34 mouse cellular contexts compared by ENCODE assay signal in genomic region chr6:82747085-82747484, GRCm38 (mm10). TPM values are rescaled to one million over a fixed set of nuclear protein-coding genes. Genes with fewer than 3 reads are reported as not detected.
A peak's percentile ranks its signal among the peaks of the same experiment; 100 is the strongest.
DNase-seq lines count a peak whose midpoint lies in the region; ATAC-seq and TF ChIP-seq lines count a peak whose summit lies in the region.
"Had no signal": no experiment of that assay in that cellular context is flagged by ENCODE, and none has a peak within 500 bp of the region (broad histone marks: within the 10 kb centered on the region; RNA-seq: fewer than 3 reads in every experiment).

No protein-coding gene starts in this region.

- no peak for TF ChIP-seq POLR2A in bone marrow macrophage, adult 2 months (IDR thresholded peaks at IDR 0.05; ENCODE audit: borderline replicate concordance, low read depth, low read length)

- no peak overlapping the region for H3K4me3 ChIP-seq in heart, embryonic 13.5 days
- H3K4me3 ChIP-seq in bone marrow macrophage, adult 2 months (ENCODE audit: insufficient read depth, low read length) = no peak overlapping the region
- no peak overlapping the region for H3K4me3 ChIP-seq in intestine, postnatal 0 days (ENCODE audit: low read depth, low read length)
- H3K4me3 ChIP-seq: forebrain, embryonic 13.5 days; hindbrain, embryonic 10.5 days; kidney, embryonic 15.5 days; limb, embryonic 10.5 days; limb, embryonic 15.5 days; liver, embryonic 13.5 days; neural tube, embryonic 15.5 days had no signal

- peaks cover 67% of the 10 kb centered on the region for H3K36me3 ChIP-seq in heart, embryonic 13.5 days
- H3K36me3 ChIP-seq in intestine, postnatal 0 days (ENCODE audit: control insufficient read depth, insufficient read depth) = 0 out of 2 replicates have a peak, but pooled peaks cover 4% of the 10 kb centered on the region
- H3K36me3 ChIP-seq: neural tube, embryonic 15.5 days had no signal

- H3K9me3 ChIP-seq in heart, embryonic 13.5 days = no peaks in the 10 kb centered on the region
- no peaks in the 10 kb centered on the region for H3K9me3 ChIP-seq in intestine, postnatal 0 days (ENCODE audit: control insufficient read depth)
- H3K9me3 ChIP-seq: forebrain, embryonic 13.5 days; G1E; hindbrain, embryonic 10.5 days; kidney, embryonic 15.5 days; limb, embryonic 10.5 days; limb, embryonic 15.5 days; liver, embryonic 13.5 days; neural tube, embryonic 15.5 days had no signal

- TF ChIP-seq CTCF in bone marrow macrophage, adult 2 months (IDR thresholded peaks at IDR 0.05; ENCODE audit: low read depth, low read length) = no peak
- TF ChIP-seq CTCF in intestine, postnatal 0 days (IDR thresholded peaks at IDR 0.05; ENCODE audit: low read depth) = no peak

- no peak overlapping the region for H3K4me2 ChIP-seq in heart, embryonic 13.5 days
- H3K4me2 ChIP-seq in intestine, postnatal 0 days (replicated peaks; ENCODE audit: low read depth) = no peak overlapping the region
- H3K4me2 ChIP-seq: forebrain, embryonic 13.5 days; kidney, embryonic 15.5 days; limb, embryonic 15.5 days; liver, embryonic 13.5 days; neural tube, embryonic 15.5 days had no signal

- H3K27me3 ChIP-seq in heart, embryonic 13.5 days (replicated peaks) = no peaks in the 10 kb centered on the region
- H3K27me3 ChIP-seq in intestine, postnatal 0 days (replicated peaks; ENCODE audit: control insufficient read depth, insufficient read depth, low read length) = 0 out of 2 replicates have a peak, but pooled peaks cover 5% of the 10 kb centered on the region
- H3K27me3 ChIP-seq: forebrain, embryonic 13.5 days; kidney, embryonic 15.5 days; limb, embryonic 15.5 days; liver, embryonic 13.5 days; neural tube, embryonic 15.5 days; Patski had no signal

- ATAC-seq in heart, embryonic 13.5 days (ENCODE audit: extremely low read depth, insufficient number of reproducible peaks, low FRiP score, low TSS enrichment) = no peak
- ATAC-seq in intestine, postnatal 0 days = peak; percentile 87
- ATAC-seq in erythroblast, adult 5-6 weeks (replicated peaks; ENCODE audit: low FRiP score, poor library complexity, severe bottlenecking) = no peak
- ATAC-seq: forebrain, embryonic 13.5 days; hindbrain, embryonic 16.5 days; lung, postnatal 0 days; Patski had no signal

- WGBS in heart, embryonic 13.5 days = 54% methylated on average over 5 of the region's 5 CpGs
- WGBS in intestine, postnatal 0 days = 23% methylated on average over 5 of the region's 5 CpGs

- peaks cover 33% of the 10 kb centered on the region for H3K4me1 ChIP-seq in heart, embryonic 13.5 days
- H3K4me1 ChIP-seq in bone marrow macrophage, adult 2 months (ENCODE audit: control insufficient read depth, insufficient read depth, low read length) = peaks cover 16% of the 10 kb centered on the region
- no peaks in the 10 kb centered on the region for H3K4me1 ChIP-seq in intestine, postnatal 0 days (replicated peaks; ENCODE audit: control insufficient read depth, insufficient read depth, low read length)
- H3K4me1 ChIP-seq: forebrain, embryonic 13.5 days; hindbrain, embryonic 10.5 days; kidney, embryonic 15.5 days; limb, embryonic 10.5 days; limb, embryonic 15.5 days; neural tube, embryonic 15.5 days had no signal

- peak overlapping the region; percentile 33; the same call in 1 of the 2 replicates for H3K9ac ChIP-seq in heart, embryonic 13.5 days
- H3K9ac ChIP-seq in intestine, postnatal 0 days (ENCODE audit: low read depth, low read length) = no peak overlapping the region
- H3K9ac ChIP-seq: forebrain, embryonic 13.5 days; kidney, embryonic 15.5 days; limb, embryonic 15.5 days; liver, embryonic 13.5 days; neural tube, embryonic 15.5 days had no signal

- DNase-seq in heart, adult 8-10 months (ENCODE audit: low spot score) = no peak
- peak; percentile 83 for DNase-seq in 416B (ENCODE audit: low read depth)
- DNase-seq in right cerebral cortex, postnatal 36 days (ENCODE audit: low spot score in 2 of 2) = no peak
- DNase-seq in urinary bladder, postnatal 4 days (ENCODE audit: low spot score in 2 of 2) = no peak
- DNase-seq: adrenal gland, postnatal 14 days; B cell, adult 2 months; cerebellum, adult 11-12 months; gastrocnemius, postnatal 14 days; heart, adult 18-20 months; kidney, adult 18-20 months; kidney, postnatal 25 days; liver, embryonic 13.5 days; lung, adult 18-20 months; lung, postnatal 4 days; midbrain, embryonic 14.5 days; retina, postnatal 1 day; right cerebral cortex, postnatal 14 days; thymus, adult 2 months; thymus, postnatal 36 days had no signal

- H3K27ac ChIP-seq in heart, embryonic 13.5 days (replicated peaks) = no peak overlapping the region
- 0 out of 2 replicates have a peak overlapping the region, but pooled peaks have one; percentile 20 for H3K27ac ChIP-seq in bone marrow macrophage, adult 2 months (ENCODE audit: insufficient read depth, low read depth, low read length)
- no peak overlapping the region for H3K27ac ChIP-seq in intestine, postnatal 0 days (ENCODE audit: low read depth, low read length)
- H3K27ac ChIP-seq: forebrain, embryonic 13.5 days; hindbrain, embryonic 10.5 days; kidney, embryonic 15.5 days; limb, embryonic 10.5 days; limb, embryonic 15.5 days; liver, embryonic 13.5 days; neural tube, embryonic 15.5 days; stomach, postnatal 0 days had no signal

RNA-seq across cellular contexts. Expression of gene Hk2, which starts 27.2 kb away (rescaled TPM):
- 28.9 and 36.2 TPM in 2 replicates for polyA plus RNA-seq in heart, embryonic 13.5 days (2015; fragmentation: Nextera tagmentation; extraction: Ambion mirVana)
- 100 to 1,000 TPM; 393 to 406 (median 396) TPM for total RNA-seq in heart, adult 8-10 months (2022)
- 21.9 and 24.9 TPM in 2 replicates for polyA plus RNA-seq in bone marrow macrophage, adult 2 months (2012; ENCODE audit: insufficient read depth, insufficient read length, missing spikeins)
- 2.5 and 2.8 TPM in 2 replicates for polyA plus RNA-seq in intestine, postnatal 0 days (2015; fragmentation: Nextera tagmentation; extraction: Ambion mirVana)
- 11.1 and 11.9 TPM in 2 replicates for total RNA-seq in erythroblast, adult 5-6 weeks (2015; ENCODE audit: low replicate concordance)
- 5.4 and 10.2 TPM in 2 replicates for total RNA-seq in erythroblast, adult 5-6 weeks (2017; ENCODE audit: low replicate concordance)

RNA-seq across cellular contexts. Expression of gene Pole4, which starts 41.9 kb away (rescaled TPM):
- polyA plus RNA-seq in heart, embryonic 13.5 days (2015; fragmentation: Nextera tagmentation; extraction: Ambion mirVana) = 82.5 and 97.5 TPM in 2 replicates
- 10 to 100 TPM; 15.0 to 19.2 (median 17.6) TPM for total RNA-seq in heart, adult 8-10 months (2022)
- 34.8 and 43.4 TPM in 2 replicates for polyA plus RNA-seq in bone marrow macrophage, adult 2 months (2012; ENCODE audit: insufficient read depth, insufficient read length, missing spikeins)
- 73.1 and 74.4 TPM in 2 replicates for polyA plus RNA-seq in intestine, postnatal 0 days (2015; fragmentation: Nextera tagmentation; extraction: Ambion mirVana)
- 13.8 and 21.9 TPM in 2 replicates for total RNA-seq in erythroblast, adult 5-6 weeks (2015; ENCODE audit: low replicate concordance)
- total RNA-seq in erythroblast, adult 5-6 weeks (2017; ENCODE audit: low replicate concordance) = 12.8 and 21.9 TPM in 2 replicates
